Mouse (Mus musculus) granulocyte monocyte progenitor cell, adult 5-6 weeks (primary cell): ENCODE results near the gene Cd300ld5. TPM values are rescaled to one million over a fixed set of nuclear protein-coding genes. Genes with fewer than 3 reads are reported as not detected.
"Not testable (repeated sequence)": the region's sequence is repeated elsewhere in the genome, so short reads cannot be mapped to it uniquely, and the experiment has no call there.

Source experiments
- ATAC-seq: replicated peaks from 2 replicates; pipeline ENCODE4 v1.8.0; 2016; ENCODE audit warnings: mild to moderate bottlenecking, moderate TSS enrichment, inconsistent platforms; ENCODE audit not compliant: poor library complexity, severe bottlenecking
- total RNA-seq, 2 experiments: library from RNA; stranded (forward) in 1 of 2; stranded (reverse) in 1 of 2; fragments of 200-712, 200-1000 nt in 1 of 2; fragments of >200 nt in 1 of 2; fragmentation: Nextera tagmentation in 1 of 2; gene quantifications; 2 replicates each; pipeline ENCODE4 v1.2.3; 2014 to 2017

Cd300ld5 gene
- total RNA-seq, 2 experiments from 2014 or later: not detected

DNA sequence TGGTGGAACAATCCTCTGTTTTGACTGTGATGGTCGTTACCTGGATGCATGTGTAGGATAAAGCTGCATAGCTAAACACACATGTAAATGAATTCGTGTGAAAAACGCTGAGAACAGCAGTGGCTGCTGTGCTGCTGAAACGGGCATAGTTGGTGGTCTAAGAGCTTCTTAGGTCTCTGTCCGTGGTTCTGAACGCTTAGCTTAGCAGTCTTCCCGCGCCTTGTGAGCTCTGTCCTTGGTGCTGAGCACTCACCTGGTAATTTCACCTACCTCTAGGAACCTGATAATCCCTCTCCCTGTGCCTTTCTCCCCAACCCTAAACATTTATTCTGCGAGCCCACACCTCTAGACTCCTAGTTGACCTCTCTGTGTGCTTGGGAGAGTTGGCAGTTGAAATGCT, 14.6 kb upstream of the Cd300ld5 start:
- peak; percentile 78 for ATAC-seq

DNA sequence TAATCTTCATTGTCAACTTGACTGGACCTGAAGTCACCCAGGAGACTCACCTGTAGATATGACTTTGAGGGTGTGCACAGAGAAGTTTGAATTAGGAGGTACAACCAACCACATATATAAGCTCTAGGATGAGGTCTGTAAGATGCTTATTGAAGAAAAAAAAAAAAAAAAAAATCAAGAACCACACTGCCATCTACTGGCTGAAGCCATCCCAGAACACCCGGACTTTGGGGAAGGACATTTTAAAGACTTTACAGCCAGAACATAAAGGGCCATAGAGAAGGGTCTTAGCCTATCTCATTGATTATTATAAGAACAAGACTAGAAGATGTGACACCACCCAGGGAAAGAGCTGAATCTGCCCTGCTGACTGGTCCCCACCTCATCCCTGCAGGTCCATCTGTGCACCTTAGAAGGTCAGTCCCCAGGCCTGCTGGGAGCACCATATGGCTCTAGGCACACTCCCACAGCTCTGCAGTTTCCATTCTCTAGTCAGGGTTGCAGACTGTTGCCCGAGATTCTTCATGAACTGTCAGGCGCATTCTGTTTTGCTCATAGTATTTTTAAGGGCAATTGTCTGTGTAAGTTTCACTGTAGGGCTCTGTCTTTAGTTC, 11.8 kb upstream of the Cd300ld5 start:
- ATAC-seq: peak; percentile 43; the same call in 1 of the 2 replicates

DNA sequence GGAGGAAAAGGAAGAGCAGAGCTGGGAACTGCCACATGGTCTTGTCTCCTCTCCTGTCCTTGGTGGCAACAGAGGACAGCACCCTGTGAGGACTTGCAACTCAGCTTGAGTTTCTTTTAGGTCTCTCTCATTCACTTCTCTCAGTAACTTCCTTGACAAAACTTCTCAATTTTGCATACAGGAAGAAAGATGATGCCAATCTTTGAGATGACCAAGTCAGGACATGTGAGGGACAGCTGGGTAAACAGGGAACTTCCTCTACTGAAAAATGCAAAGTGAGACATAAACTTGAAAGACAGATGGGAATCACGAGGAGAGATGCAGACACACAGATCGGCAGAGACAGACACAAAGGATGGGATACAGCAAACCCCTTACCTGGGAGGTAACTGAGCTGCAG, 10.7 kb upstream of the Cd300ld5 start, which contains the start of gene Cd300ld3:
Cd300ld3 (minus strand) TSS at position 151 of the 400 bp plus-strand sequence.
- ATAC-seq: no peak

DNA sequence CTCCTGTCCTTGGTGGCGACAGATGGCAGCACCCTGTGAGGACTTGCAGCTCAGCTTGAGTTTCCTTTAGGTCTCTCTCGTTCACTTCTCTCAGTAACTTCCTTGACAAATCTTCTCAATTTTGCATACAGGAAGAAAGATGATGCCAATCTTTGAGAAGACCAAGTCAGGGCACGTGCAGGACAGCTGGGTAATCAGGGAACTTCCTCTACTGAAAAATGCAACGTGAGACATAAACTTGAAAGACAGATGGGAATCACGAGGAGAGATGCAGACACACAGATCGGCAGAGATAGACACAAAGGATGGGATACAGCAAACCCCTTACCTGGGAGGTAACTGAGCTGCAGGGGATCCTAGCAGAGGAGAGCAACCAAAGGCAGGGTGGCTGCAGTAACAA, 10.7 kb downstream of the Cd300ld5 start, which contains the start of gene Cd300ld4:
Cd300ld4 (minus strand) TSS at position 101 of the 400 bp plus-strand sequence.
- not testable (repeated sequence) for ATAC-seq

DNA sequence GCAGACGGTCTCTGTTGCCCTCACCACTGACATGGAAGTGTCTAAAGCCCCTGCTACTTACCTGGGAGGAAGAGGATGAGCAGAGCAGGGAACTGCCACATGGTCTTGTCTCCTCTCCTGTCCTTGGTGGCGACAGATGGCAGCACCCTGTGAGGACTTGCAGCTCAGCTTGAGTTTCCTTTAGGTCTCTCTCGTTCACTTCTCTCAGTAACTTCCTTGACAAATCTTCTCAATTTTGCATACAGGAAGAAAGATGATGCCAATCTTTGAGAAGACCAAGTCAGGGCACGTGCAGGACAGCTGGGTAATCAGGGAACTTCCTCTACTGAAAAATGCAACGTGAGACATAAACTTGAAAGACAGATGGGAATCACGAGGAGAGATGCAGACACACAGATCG, 21.5 kb downstream of the Cd300ld5 start, which contains the start of gene Cd300ld2:
Cd300ld2 (minus strand) TSS at position 101 of the 400 bp plus-strand sequence.
- ATAC-seq: not testable (repeated sequence)

DNA sequence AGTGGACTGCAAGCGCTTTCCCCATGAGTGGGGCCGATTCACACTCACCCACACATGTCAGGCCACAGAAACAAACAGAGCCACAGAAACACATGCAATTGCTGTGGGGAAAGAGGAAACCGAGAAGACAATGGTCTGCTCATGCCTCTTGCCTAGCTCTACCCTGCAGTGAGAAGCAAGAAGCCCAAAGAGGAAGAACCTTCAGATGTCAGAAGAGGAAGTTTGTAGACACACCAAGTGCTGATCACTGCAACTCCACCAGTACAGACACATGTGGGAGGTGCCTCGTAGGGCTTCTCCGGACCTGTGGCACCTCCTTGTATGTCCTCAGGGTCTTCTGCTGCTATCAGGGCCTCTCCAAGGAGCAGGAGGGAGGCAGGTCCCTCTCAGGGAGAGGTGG, 33.5 kb downstream of the Cd300ld5 start:
- ATAC-seq: peak; percentile 83

DNA sequence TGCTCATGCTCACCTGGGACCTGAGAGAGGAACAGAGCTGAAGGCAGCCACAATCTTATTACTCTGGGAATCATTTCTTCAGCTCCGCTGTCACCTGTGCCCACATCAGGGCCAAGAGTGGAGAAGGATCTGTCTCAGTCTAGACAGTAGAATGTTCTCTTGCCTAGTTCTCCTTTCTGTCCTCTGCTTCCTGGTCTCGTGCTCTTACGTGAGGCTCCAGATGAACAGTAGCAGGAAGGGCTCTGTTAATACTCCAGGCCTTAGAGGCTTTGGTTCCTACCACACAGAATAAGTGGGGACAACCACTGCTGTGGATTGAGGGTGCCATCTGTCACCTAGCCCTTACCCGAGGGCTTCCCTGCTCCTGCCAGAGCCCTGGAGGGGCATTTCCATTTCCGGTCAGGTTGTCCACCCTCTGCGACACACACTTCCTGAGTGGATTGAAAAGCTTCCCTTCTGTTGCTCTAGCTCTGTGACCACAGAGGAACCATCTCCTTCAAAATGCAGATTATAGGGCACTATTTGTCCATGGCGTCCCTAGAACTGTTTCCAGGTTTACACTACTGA, 36.0 kb downstream of the Cd300ld5 start, which contains the start of gene Cd300c2:
Cd300c2 (minus strand) TSS at position 407 of the 567 bp plus-strand sequence.
- peak; percentile 57 for ATAC-seq

DNA sequence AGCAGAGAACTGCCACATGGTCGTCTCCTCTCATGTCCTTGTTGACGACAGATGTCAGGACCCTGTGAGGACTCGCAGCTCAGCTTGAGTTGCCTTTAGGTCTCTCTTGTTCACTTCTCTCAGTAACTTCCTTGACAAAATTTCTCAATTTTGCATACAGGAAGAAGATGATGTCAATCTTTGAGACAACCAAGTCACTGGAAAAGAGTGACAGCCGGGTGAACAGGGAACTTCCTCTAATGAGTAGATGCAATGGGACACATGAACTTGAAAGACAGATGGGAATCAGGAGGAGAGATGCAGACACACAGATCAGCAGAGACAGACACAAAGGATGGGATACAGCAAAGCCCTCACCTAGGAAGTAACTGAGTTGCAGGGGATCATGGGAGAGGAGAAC, 47.8 kb downstream of the Cd300ld5 start, which contains the start of gene Cd300ld:
Cd300ld (minus strand) TSS at position 130 of the 400 bp plus-strand sequence.
- peak; percentile 72 for ATAC-seq

DNA sequence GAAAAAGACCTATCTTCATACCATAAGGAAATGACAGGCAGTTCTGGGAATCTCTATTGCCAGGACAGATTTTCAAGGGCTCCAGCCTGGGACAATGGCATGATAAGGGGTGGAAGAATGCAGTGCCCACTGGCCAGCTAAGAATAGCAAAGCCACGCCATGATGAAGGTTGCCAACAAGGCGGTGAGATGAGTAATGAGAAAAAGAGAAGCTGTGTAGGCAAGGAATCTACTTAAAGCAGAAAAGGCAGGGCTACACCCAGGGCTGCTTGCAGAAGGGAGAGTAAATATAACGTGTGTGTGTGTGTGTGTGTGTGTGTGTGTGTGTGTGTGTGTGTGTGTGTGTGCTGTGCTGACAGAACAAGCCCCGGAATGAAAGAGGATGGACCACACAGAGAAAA, 55.7 kb downstream of the Cd300ld5 start:
- ATAC-seq: no peak

Other genes starting within 250 kb of the Cd300ld5 start
- 0.54 TPM in 1 of 2 replicates, not detected in the other for gene Btbd17, start 241.8 kb downstream of the Cd300ld5 start, total RNA-seq (2014; fragmentation: Nextera tagmentation)
- not detected in 2 replicates for gene Btbd17, start 241.8 kb downstream of the Cd300ld5 start, total RNA-seq (2017)
- gene Gpr142, start 238.8 kb downstream of the Cd300ld5 start, total RNA-seq (2014; fragmentation: Nextera tagmentation): not detected in 2 replicates
- not detected in 2 replicates for gene Gpr142, start 238.8 kb downstream of the Cd300ld5 start, total RNA-seq (2017)
- gene Gprc5c, start 186.6 kb downstream of the Cd300ld5 start, total RNA-seq (2014; fragmentation: Nextera tagmentation): not detected in 2 replicates
- not detected in 2 replicates for gene Gprc5c, start 186.6 kb downstream of the Cd300ld5 start, total RNA-seq (2017)
- gene Cd300a, start 147.7 kb downstream of the Cd300ld5 start, total RNA-seq (2014; fragmentation: Nextera tagmentation): 11.4 and 12.6 TPM in 2 replicates
- 14.3 and 20.8 TPM in 2 replicates for gene Cd300a, start 147.7 kb downstream of the Cd300ld5 start, total RNA-seq (2017)
- 24.4 and 25.9 TPM in 2 replicates for gene Cd300lb, start 103.4 kb downstream of the Cd300ld5 start, total RNA-seq (2014; fragmentation: Nextera tagmentation)
- 17.4 and 17.7 TPM in 2 replicates for gene Cd300lb, start 103.4 kb downstream of the Cd300ld5 start, total RNA-seq (2017)
- not detected in 2 replicates for gene Cd300c, start 68.6 kb downstream of the Cd300ld5 start, total RNA-seq (2014; fragmentation: Nextera tagmentation)
- gene Cd300c, start 68.6 kb downstream of the Cd300ld5 start, total RNA-seq (2017): not detected in 2 replicates
- gene Cd300ld, start 47.8 kb downstream of the Cd300ld5 start, total RNA-seq (2014; fragmentation: Nextera tagmentation): not detected in 2 replicates
- gene Cd300ld, start 47.8 kb downstream of the Cd300ld5 start, total RNA-seq (2017): 0.10 and 1.2 TPM in 2 replicates
- 1.1 and 2.2 TPM in 2 replicates for gene Cd300c2, start 35.9 kb downstream of the Cd300ld5 start, total RNA-seq (2014; fragmentation: Nextera tagmentation)
- 0.60 and 1.3 TPM in 2 replicates for gene Cd300c2, start 35.9 kb downstream of the Cd300ld5 start, total RNA-seq (2017)
- not detected in 2 replicates for gene Cd300ld2, start 21.6 kb downstream of the Cd300ld5 start, total RNA-seq (2014; fragmentation: Nextera tagmentation)
- gene Cd300ld2, start 21.6 kb downstream of the Cd300ld5 start, total RNA-seq (2017): not detected in 2 replicates
- gene Cd300ld4, start 10.8 kb downstream of the Cd300ld5 start, total RNA-seq (2014; fragmentation: Nextera tagmentation): not detected in 2 replicates
- not detected in 2 replicates for gene Cd300ld4, start 10.8 kb downstream of the Cd300ld5 start, total RNA-seq (2017)
- not detected in 2 replicates for gene Cd300ld3, start 10.6 kb upstream of the Cd300ld5 start, total RNA-seq (2014; fragmentation: Nextera tagmentation)
- not detected in 2 replicates for gene Cd300ld3, start 10.6 kb upstream of the Cd300ld5 start, total RNA-seq (2017)
- gene Cd300e, start 24.4 kb upstream of the Cd300ld5 start, total RNA-seq (2014; fragmentation: Nextera tagmentation): not detected in 2 replicates
- not detected in 2 replicates for gene Cd300e, start 24.4 kb upstream of the Cd300ld5 start, total RNA-seq (2017)
- gene Rab37, start 53.7 kb upstream of the Cd300ld5 start, total RNA-seq (2014; fragmentation: Nextera tagmentation): 6.5 and 15.1 TPM in 2 replicates
- gene Rab37, start 53.7 kb upstream of the Cd300ld5 start, total RNA-seq (2017): 7.1 and 10.0 TPM in 2 replicates
- gene Cd300lf, start 96.2 kb upstream of the Cd300ld5 start, total RNA-seq (2014; fragmentation: Nextera tagmentation): not detected in 2 replicates
- 0.46 and 2.8 TPM in 2 replicates for gene Cd300lf, start 96.2 kb upstream of the Cd300ld5 start, total RNA-seq (2017)
- 37.4 and 55.9 TPM in 2 replicates for gene Slc9a3r1, start 125.6 kb upstream of the Cd300ld5 start, total RNA-seq (2014; fragmentation: Nextera tagmentation)
- 48.2 and 50.3 TPM in 2 replicates for gene Slc9a3r1, start 125.6 kb upstream of the Cd300ld5 start, total RNA-seq (2017)
- gene Tmem104, start 149.7 kb upstream of the Cd300ld5 start, total RNA-seq (2014; fragmentation: Nextera tagmentation): 11.5 and 12.8 TPM in 2 replicates
- gene Tmem104, start 149.7 kb upstream of the Cd300ld5 start, total RNA-seq (2017): 2.4 and 3.6 TPM in 2 replicates
- 27.1 and 27.5 TPM in 2 replicates for gene Nat9, start 150.1 kb upstream of the Cd300ld5 start, total RNA-seq (2014; fragmentation: Nextera tagmentation)
- 21.3 and 28.0 TPM in 2 replicates for gene Nat9, start 150.1 kb upstream of the Cd300ld5 start, total RNA-seq (2017)
- not detected in 2 replicates for gene Grin2c, start 229.5 kb upstream of the Cd300ld5 start, total RNA-seq (2014; fragmentation: Nextera tagmentation)
- not detected in 2 replicates for gene Grin2c, start 229.5 kb upstream of the Cd300ld5 start, total RNA-seq (2017)
- gene Fdxr, start 239.3 kb upstream of the Cd300ld5 start, total RNA-seq (2014; fragmentation: Nextera tagmentation): 23.9 and 26.4 TPM in 2 replicates
- gene Fdxr, start 239.3 kb upstream of the Cd300ld5 start, total RNA-seq (2017): 9.7 and 14.2 TPM in 2 replicates